Mouse (Mus musculus) bone marrow, adult 2 months (tissue): ENCODE data around the gene Cntn1.

Experiments
- CTCF ChIP-seq: fragments of 200-500 bp; IDR thresholded peaks from 2 replicates; pipeline ENCODE4 v1.5.1; 2011; ENCODE audit warnings: low read length, control low read depth; ENCODE audit not compliant: control insufficient read depth, insufficient read depth
- POLR2A ChIP-seq: fragments of 200-500 bp; IDR thresholded peaks from 2 replicates; pipeline ENCODE4 v1.6.1; 2011; ENCODE audit warnings: low read depth, mild to moderate bottlenecking, control low read depth, low read length, borderline replicate concordance; ENCODE audit not compliant: control insufficient read depth

- no peak for TF ChIP-seq POLR2A
- TF ChIP-seq CTCF = no peak
Measured at GRCm38 (mm10) chr15:92231386-92231785, 180.4 kb downstream of the Cntn1 start.
